Mouse (Mus musculus): ENCODE results near the gene Ly6g6c.

DNA sequence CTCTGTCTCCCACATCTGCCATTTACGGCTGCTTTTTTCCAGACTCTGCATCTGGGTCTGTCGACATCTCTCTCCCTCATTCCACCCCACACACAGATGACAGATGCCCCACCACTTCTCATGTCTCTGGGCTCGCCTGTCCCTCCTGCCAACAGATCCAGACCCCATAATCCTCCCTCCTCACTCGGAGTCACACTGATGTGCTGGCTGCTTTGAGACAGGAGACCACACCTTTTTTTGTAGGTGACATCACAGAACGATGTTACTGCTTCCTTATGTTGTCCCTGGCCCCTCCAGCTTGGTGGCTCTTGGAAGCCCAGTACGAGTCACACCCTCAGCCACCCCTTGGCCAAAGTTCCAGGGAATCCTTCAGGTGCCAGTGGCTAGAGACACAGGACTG, 15.1 kb downstream of the Ly6g6c start:
- TF ChIP-seq CTCF (IDR thresholded peaks at IDR 0.05; ENCODE audit: extremely low read depth, insufficient read length, insufficient replicate concordance, low read depth, low read length) (no peak), POLR2A (IDR thresholded peaks at IDR 0.05; ENCODE audit: low read depth, low read length) (no peak)
